Mouse (Mus musculus): ENCODE measurements around the gene Hecw2. TPM values are rescaled to one million over a fixed set of nuclear protein-coding genes. Genes with fewer than 3 reads are reported as not detected.

Hecw2 gene
- total RNA-seq, 2 experiments from 2014 or later, result 6.9 TPM

DNA sequence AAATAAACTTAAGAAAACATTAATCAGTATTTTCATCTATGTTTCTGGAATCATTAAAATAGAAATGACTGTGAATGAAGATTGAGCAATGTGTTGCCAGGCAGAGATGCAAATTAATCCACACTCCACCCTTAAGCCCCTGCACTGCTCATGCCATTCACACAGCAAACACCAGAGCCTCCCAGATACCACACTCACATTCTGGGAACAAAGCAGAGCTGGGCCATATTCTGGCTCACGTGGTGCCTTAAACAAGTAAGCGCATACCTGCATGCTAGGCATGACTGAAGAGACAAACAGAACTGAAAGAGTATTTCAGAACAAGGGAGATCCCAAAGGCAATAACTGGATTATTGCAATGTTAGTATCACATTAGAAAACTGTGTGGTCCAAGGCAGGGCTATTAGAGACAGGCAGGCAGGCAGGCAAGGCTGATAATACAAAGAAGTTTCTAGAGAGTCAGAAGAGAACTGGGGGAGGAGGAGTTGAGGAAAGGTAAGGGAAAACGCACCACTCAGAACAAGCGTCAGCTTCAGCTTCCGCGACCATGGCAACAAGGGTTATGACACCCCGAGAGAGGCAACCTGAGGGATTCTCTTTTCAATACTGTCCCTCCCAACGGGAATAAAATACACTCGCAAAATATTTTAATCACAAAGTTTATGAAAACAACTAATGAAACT is 75.2 kb downstream of the Hecw2 start:
- DNase-seq (ENCODE audit: low spot score in 2 of 2), result no peak

DNA sequence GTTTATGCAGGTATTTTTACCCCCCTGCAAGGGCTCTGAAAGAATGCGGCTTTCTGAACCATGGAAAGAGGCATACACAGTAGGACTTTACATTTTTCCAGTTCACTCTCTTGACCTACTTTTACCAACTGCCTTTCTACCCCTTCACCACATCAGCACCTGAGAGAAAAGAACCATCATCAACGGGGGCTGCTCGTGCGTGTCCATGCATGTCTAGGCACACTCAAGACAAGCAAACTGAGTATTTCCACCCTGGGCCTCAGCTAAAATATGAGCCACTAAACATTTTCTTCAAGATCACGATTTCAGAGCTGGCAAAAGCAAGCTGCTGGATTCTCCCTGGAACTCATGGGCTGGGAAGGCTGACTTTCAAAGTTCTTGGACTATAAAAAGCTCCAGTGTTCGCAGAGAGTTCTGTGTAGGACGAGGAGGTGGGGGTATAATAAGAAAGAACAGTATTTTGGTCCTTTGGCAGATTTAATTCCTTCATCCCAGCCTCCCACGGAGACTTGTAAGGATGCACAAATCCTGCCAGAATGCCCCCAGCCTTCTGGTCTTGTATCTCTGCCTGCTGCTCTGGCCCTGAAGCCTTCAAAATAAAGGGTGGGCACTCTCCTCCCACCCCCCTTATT is 76.5 kb downstream of the Hecw2 start:
- DNase-seq (ENCODE audit: low spot score in 2 of 2), result no peak

DNA sequence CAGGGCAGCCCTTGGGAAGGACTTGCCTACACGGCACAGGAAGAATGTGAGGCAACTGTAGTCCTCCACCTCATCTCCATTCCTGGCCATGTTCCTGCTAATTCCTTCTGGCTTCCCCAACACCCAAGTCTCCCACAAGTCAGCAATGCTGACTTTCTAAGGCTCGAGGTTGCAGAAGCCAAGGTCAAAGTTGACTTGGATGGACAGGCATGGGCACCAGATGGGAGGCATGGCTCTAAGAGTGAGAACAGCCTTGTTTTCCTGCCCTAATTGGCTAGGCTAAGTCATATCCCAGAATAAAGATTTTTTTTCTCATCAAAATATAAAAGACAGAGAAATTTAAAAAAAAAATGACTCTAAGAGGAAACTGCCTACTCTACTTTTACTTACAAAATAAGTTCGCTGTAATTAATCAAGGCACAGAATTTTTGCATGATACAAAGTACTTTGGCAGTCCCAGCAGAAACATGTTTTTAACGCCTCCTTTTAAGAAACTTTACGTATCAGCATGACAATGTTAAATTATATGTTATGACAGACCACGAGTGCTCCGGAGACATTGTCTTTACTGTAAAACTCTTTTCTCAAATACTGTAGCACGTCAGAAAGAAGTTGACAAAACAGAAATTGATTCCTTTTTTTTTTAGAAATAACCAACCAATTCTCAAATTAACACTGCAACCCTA is 83.9 kb downstream of the Hecw2 start:
- DNase-seq (ENCODE audit: low spot score in 2 of 2), result no peak

DNA sequence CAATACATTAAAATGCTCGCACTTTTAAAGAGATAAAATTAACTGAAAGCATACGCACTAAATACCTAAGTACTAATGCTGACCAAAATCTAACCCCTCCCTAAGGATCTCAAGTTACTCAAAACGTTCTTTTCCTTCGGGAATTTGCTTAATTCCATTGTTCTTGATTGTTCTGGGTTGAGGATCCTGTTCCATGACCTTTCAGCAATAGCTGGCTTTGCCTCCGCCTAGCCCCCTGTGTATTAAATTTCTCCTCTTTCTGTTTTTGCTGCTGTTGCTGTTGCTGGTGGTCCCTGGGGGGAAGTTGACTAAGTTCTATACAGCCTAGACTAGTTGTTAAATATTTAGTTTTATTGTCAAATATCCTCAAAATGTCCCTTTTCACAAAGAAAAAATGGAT is 85.7 kb downstream of the Hecw2 start:
- no peak for DNase-seq (ENCODE audit: low spot score in 2 of 2)

DNA sequence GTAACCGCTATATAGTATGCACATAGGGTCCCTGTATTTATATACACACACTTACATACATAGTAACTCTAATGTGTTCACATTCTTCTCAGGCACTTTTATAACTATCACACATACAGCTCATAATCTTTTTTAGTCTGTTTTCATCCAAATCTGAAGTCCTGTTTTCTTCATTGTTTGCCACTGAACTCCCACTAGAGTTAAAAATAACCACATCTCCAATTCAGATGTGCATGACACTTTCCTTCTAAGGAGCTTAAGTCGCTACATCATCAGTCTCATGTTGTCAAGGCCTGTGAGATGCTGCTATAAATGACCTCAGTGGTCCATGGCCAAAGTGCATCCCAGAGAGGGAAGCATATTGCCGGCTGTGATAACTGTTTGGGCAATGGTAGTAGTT is 88.2 kb downstream of the Hecw2 start:
- no peak for DNase-seq (ENCODE audit: low spot score in 2 of 2)

DNA sequence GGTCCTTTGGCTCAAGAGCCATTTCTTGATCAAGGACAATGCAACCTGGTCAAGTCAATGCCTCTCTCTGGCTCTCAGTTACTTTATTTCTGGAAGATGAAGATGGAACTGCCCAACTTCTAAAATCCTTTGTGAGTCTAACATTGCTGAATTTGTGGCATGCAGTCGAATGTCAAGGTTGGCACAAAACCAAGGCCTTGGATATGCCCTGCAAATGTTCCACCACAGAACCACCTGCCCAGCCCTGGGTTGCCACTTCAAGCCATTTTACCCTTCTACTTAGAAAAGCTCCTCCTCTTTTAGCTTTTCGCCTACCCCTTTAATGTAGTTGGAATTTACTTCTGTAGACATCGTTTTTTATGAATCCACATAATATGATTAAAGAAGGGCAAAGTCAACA is 115.3 kb downstream of the Hecw2 start:
- no peak for DNase-seq (ENCODE audit: low spot score in 2 of 2)

DNA sequence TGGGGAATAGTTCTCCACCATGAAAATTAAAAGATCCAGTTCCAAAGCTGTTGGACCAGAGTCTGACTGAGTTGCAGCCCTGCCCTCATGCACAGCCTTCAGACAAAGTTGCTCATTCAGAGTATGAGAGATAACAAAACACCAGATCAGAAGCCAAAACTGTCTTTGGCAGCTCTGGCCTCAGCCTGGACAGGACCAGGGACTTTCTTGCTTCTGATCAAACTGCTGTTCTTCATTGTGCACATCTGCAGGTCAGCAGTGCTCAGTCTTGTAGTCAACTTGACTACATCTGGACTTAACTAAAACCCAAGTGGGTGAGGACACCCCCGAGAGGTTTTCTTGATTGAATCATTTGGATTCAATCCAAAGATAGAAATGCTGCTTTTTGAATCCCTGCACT is 120.5 kb downstream of the Hecw2 start:
- no peak for DNase-seq (ENCODE audit: low spot score in 2 of 2)

DNA sequence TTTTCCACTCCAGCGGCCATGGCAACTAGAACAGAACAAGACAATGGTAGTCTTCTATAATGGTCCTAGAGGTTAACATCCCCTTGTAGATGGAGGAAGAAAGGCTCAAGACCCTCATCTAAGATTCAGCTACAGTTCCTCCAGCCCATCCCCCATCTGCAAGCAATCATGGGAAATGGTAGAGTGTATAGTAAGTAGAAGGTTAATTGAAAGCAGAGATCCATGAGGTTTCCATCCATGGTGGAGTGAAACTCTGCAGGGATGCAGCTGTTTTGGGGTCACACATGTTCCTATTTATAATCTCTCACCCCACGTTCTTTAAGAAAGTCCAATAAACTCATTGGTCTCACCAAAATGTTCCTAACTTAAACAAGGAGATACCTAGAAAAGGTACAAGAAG is 124.8 kb downstream of the Hecw2 start:
- DNase-seq (ENCODE audit: low spot score in 2 of 2), result no peak

DNA sequence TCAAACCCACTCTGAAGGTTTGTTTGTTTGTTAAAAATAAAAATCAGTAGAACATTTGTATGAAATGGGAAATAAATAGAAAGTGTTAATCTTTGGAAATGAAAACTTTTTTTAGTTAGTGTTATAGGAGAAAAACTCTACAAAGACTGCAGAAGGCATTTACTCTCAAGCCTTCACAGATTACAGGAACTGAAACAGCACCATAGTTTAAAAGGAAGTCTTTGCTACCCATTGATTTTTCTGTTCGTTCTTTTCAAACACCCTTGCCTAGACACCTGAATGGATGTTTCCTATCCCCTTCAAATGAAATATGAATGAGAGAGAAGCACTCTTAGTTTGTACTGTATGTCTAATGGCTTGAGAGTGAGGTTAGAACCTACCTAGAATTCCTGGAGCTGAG is 126.7 kb downstream of the Hecw2 start:
- DNase-seq (ENCODE audit: low spot score in 2 of 2), result no peak

DNA sequence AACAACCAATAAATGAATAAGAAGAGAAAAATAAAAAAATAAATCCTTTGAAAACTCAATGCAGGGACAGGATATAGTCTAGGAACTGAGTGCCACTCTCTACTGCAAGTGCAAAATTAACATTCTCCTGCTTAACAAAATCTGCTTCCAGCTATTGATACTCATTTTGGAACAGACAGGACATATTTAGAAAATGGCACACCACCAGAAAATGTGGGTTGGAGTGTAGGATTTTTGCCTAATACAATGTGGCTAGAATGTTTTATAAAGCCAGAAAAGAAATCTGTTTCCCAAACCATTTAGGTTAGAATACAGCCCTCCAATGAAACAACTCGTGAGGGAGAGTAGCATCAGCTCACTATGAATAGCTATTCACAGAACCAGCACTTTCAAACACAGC is 129.5 kb downstream of the Hecw2 start:
- no peak for DNase-seq (ENCODE audit: low spot score in 2 of 2)

DNA sequence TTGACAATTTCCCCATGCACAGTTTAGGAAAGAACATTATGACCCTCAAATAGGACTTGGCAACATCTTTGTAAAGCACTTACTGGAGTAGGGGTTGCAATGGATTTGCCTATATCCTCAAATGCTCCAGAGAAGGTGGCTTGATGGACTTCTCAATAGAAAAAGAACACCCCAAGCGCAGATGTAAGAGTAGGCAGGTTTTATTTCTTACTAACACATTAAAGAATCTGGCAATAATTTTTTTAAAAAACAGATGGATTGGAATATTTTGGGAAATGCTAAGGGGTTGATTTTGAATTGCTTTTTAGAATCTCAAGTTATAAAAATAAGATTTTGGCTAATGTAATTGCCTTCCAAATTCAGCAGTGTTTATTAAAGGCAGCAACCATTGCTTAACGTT is 133.9 kb downstream of the Hecw2 start:
- no peak for DNase-seq (ENCODE audit: low spot score in 2 of 2)

DNA sequence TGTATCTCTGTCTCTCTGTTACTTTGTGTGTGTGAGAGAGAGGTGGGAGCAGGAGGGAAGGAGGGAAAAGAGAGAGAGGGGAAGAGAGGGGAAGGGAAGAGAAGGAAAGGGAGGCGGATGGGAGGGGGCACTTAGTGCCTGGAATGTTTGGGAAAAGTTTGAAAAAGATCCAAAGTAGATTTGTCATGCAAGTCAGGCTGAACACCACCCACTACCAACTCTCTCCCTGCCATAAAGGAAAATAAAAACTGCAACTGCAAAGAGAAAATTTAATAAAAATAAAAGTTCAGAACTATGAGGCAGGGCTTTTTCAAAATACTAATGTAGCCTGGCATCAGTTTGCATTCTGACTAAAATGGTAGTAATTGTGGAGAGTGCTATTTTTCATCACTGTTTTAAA is 135.2 kb downstream of the Hecw2 start:
- DNase-seq (ENCODE audit: low spot score in 2 of 2), result no peak

DNA sequence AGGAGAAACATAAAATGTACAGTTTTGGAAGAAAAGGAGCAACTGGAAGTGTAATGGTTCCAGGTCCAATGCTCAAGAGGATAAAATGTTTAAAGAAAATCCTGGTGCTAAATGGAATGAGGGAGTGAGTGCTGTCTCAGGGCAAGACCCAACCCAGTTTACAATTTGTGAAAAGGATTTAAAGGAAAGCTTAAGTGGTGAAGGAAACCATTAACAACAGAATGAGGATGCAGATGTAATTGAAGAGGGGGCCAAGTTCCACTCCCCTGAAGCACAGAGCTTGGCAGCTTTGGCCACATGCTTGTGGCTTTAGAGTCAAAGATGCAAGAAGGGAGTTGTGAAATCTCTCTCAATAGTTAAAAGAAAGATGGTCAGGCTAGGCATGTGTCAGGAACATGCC is 142.2 kb downstream of the Hecw2 start:
- DNase-seq (ENCODE audit: low spot score in 2 of 2), result no peak

DNA sequence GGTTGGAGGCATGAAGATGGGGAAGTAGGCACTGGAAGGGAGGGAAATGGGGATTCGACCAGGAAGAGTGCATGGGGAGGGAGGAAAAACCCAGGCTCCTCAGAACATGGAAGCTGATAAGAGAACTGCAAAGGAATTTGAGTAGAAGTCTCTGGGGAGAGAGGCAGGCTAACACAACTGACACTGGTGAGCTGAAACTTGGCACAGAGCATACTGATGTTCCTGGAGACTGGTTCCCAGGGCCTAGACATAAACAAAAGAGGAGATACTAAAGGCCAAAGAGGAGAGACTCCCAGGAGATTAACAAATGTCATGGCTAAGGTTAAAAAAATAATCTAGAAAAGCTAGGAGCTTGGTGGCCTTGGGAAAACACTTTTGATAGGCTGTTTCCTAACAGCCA is 148.0 kb downstream of the Hecw2 start:
- no peak for DNase-seq (ENCODE audit: low spot score in 2 of 2)

DNA sequence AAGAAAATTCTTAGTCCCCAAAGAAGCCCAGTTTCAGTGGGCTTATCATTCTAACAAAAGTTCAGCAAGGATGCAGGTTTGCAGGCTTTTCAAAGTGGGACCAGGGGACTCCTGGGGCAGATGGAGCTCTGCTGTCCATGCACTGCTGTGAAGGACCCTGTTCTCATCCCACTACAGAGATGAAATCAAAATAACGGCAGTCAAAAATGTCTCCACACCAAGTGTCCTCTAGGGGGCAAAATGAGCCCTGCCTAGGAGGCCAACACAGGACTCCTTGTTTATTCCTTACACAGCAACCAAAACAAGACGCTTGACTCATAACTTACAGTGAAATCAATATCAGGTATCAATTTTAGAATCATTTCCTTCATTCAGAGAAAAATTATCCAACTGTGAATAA is 155.9 kb downstream of the Hecw2 start:
- peak in 1 of 2 experiments; percentile 17 for DNase-seq (ENCODE audit: low spot score in 2 of 2)

DNA sequence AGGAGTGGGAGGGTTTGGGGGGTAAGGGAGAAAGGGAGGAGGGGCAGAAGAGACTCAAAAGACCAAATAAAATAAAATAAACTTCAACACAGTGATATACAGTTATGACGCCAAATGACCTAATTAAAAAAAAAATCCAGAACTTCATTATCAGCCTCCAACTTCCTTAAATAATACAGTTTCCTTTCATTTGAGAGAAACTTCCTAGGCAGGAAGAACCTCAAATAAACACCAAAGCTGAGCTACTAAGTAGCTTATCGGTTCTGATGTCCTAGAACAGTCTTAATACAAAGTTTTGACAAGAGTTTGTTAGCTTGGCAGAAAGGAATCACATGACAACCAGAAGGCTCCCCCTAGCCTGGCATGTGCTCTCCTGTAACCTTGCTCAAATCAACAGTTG is 177.3 kb downstream of the Hecw2 start:
- no peak for DNase-seq (ENCODE audit: low spot score in 2 of 2)

DNA sequence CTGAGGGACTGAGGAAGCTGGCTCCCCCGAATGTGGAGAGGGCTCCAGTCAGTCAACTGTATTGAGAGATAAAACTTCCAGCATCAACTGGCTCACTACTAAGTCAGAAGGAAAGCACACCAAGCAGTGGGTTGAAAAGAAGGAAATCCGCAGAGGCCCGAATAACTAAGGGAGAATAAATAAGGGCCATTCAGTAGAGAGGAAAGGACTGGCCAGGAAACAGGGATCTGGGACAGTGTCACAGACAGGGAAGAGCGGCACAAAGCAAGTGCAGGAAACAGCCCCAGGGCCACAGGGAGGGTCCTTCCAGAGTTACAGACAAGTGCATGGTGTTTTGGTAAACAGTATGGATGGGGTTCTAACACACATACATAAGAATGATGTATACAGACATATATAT is 179.2 kb downstream of the Hecw2 start:
- no peak for DNase-seq (ENCODE audit: low spot score in 2 of 2)

DNA sequence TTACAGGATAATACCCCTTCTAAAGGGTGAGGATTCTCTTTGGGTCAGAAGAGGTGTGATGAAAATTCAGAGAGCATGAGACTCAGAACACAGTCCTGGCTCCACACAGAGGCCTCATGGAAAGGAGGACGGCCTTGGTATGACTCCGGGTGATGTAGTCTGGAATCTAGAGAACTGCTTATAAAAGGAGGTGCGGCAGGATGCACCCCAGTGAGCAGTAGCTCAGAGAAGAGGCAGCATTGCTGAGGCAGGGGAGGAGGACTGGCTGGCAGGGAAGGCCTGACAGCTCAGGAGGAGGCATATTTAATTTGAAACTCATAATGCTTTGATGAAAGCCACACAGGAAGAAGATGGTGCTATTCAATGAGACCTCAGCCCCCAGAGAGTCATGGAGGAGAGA is 182.6 kb downstream of the Hecw2 start:
- no peak for DNase-seq (ENCODE audit: low spot score in 2 of 2)

DNA sequence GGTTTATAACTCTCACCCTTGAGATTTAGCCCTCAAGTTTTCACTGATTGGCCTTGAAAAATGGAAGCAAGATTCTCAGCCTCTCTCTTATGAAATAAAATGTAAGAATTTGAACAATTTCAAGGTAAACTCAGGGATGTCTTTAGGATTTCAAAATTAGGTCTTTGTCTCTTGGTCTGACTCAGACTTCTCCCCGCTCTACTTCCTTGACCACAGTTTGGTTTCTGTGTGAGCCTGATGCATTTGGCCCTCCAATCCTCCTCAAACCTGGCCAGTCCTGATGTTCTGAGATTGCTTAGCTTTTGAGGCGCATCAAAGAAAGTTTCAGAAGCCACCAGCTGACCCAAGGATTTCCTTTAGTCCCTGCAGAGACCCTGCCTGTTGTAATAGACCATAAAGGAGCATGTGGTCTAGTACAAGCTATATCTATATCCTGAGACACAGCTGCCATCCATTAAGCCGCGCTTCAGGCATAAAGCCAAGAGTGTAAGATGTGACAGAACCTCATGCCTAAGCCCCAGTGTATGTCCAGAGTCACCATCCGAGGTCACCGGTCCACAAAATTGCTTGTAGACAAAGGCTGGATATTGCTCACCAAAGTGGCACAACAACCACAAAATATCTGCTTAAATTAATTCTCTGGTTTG is 185.4 kb downstream of the Hecw2 start:
- DNase-seq (ENCODE audit: low spot score in 2 of 2), result no peak

DNA sequence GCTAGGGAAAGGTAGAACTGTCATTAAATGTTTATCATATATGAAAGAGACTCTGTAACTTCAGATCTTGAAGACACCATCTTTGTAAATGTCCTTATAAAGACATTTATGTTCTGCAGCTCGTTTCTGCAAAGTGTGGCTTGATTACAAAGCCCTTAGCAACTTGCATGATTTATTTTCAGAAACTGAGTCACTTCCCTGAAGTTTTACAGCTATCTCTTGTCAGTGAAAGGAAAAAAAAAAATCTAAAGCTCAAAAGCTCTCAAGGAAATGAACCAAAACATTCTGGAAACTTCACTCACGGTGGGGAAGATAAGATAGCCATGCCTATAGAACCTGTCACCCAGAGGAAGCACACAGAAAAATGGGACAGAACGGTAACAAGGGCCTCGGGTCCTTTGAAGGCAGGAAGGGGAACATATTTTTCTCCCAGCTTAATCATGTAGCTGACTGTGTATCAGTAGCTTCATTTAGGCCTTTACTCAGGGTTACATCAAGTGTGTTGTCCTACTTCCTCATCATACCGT is 189.0 kb downstream of the Hecw2 start:
- DNase-seq (ENCODE audit: low spot score in 2 of 2), result no peak

DNA sequence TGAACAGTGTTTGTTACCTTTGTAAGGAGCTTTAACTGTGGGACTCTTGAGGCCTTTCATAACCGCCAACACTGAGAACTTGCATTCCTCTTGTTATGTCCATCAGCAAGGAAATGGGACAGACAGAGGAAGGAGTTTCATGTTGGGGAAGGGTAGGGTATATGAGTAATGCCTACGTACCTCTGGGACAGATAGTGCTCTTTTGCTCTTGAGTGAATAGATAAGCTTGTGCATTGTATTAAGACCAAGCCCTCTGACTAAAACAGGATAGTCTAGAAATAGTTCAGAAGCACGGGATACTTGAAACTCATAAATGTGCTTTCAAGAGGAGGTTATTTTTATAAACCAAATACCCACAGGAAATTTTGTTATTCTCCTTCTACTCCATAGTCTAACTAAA is 191.7 kb downstream of the Hecw2 start:
- no peak for DNase-seq (ENCODE audit: low spot score in 2 of 2)

DNA sequence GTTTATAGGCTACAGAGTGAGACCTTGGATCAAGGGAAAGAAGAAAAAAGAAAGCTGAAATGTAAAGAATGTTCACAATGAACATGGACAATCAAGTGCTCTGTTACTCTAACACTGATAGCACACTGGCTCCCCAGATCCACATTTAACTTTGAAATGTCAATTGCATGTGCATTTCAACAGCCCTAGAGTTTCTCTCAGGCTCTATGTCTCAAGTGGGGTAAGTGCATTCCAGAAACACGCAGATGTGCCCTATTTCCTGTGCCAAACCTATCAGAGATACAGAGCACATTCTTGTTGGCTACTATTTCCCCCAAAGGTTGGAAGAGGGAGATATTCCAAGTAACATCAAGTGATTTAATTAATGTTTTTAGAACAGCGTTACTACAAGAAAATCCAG is 192.9 kb downstream of the Hecw2 start:
- DNase-seq (ENCODE audit: low spot score in 2 of 2), result no peak

All from gastrocnemius, postnatal 4 days (tissue).